Mouse (Mus musculus): Measurements from ENCODE around the gene Cant1. TPM values are rescaled to one million over a fixed set of nuclear protein-coding genes. Genes with fewer than 3 reads are reported as not detected.

The Cant1 gene
- polyA plus RNA-seq, 1 experiment from 2014 or later = 30.9 TPM

- Histone ChIP-seq H3K4me1 (peaks cover 4% of the 10 kb centered on the region; the same call in 1 of the 2 replicates), H3K9me3 (no peaks in the 10 kb centered on the region), H3K27ac (replicated peaks) (no peak overlapping the region), H3K4me3 (no peak overlapping the region), H3K9ac (replicated peaks) (no peak overlapping the region), H3K27me3 (0 out of 2 replicates have a peak, but pooled peaks cover 7% of the 10 kb centered on the region), H3K4me2 (replicated peaks) (no peak overlapping the region), H3K36me3 (no peaks in the 10 kb centered on the region)
- ATAC-seq (ENCODE audit: low FRiP score, low read depth) = no peak
- 90% methylated on average over 5 of the region's 5 CpGs for WGBS
Observed at GRCm38 (mm10) chr11:118375881-118376280, 43.0 kb downstream of the Cant1 start.

GRCm38 (mm10) chr11:118375461-118375860, 43.4 kb downstream of the Cant1 start:
- no peak overlapping the region for H3K9ac ChIP-seq (replicated peaks)
- 0 out of 2 replicates have a peak, but pooled peaks cover 7% of the 10 kb centered on the region for H3K27me3 ChIP-seq
- no peak overlapping the region for H3K27ac ChIP-seq (replicated peaks)
- H3K36me3 ChIP-seq = no peaks in the 10 kb centered on the region
- ATAC-seq (ENCODE audit: low FRiP score, low read depth) = no peak
- WGBS = 89% methylated on average over 8 of the region's 8 CpGs
- no peaks in the 10 kb centered on the region for H3K9me3 ChIP-seq
- no peak overlapping the region for H3K4me3 ChIP-seq
- H3K4me1 ChIP-seq = peaks cover 4% of the 10 kb centered on the region; the same call in 1 of the 2 replicates
- H3K4me2 ChIP-seq (replicated peaks) = no peak overlapping the region

- Histone ChIP-seq H3K27ac (replicated peaks) (no peak overlapping the region), H3K4me3 (no peak overlapping the region), H3K27me3 (peaks cover 11% of the 10 kb centered on the region; the same call in 1 of the 2 replicates), H3K9me3 (no peaks in the 10 kb centered on the region), H3K4me2 (replicated peaks) (no peak overlapping the region), H3K36me3 (no peaks in the 10 kb centered on the region), H3K4me1 (peaks cover 4% of the 10 kb centered on the region; the same call in 1 of the 2 replicates), H3K9ac (replicated peaks) (no peak overlapping the region)
- ATAC-seq (ENCODE audit: low FRiP score, low read depth) = no peak
Observed at GRCm38 (mm10) chr11:118375006-118375405, 43.9 kb downstream of the Cant1 start.

GRCm38 (mm10) chr11:118374506-118374905, 44.4 kb downstream of the Cant1 start:
- Histone ChIP-seq H3K27me3 (peaks cover 13% of the 10 kb centered on the region; the same call in 1 of the 2 replicates), H3K4me1 (peaks cover 4% of the 10 kb centered on the region; the same call in 1 of the 2 replicates), H3K36me3 (no peaks in the 10 kb centered on the region), H3K9me3 (no peaks in the 10 kb centered on the region), H3K9ac (replicated peaks) (no peak overlapping the region), H3K4me2 (replicated peaks) (no peak overlapping the region), H3K4me3 (no peak overlapping the region), H3K27ac (replicated peaks) (no peak overlapping the region)
- no peak for ATAC-seq (ENCODE audit: low FRiP score, low read depth)
- WGBS = 72% methylated on average over 5 of the region's 5 CpGs

- no peak overlapping the region for H3K9ac ChIP-seq (replicated peaks)
- H3K4me3 ChIP-seq = no peak overlapping the region
- no peak for ATAC-seq (ENCODE audit: low FRiP score, low read depth)
- no peak overlapping the region for H3K27ac ChIP-seq (replicated peaks)
- H3K4me1 ChIP-seq = peaks cover 4% of the 10 kb centered on the region; the same call in 1 of the 2 replicates
- H3K4me2 ChIP-seq (replicated peaks) = no peak overlapping the region
- H3K36me3 ChIP-seq = no peaks in the 10 kb centered on the region
- WGBS = 51% methylated on average over 7 of the region's 7 CpGs
- no peaks in the 10 kb centered on the region for H3K9me3 ChIP-seq
- peaks cover 13% of the 10 kb centered on the region; the same call in 1 of the 2 replicates for H3K27me3 ChIP-seq
Observed at GRCm38 (mm10) chr11:118372641-118373040, 46.2 kb downstream of the Cant1 start.

- peaks cover 4% of the 10 kb centered on the region; the same call in 1 of the 2 replicates for H3K4me1 ChIP-seq
- no peaks in the 10 kb centered on the region for H3K36me3 ChIP-seq
- no peak overlapping the region for H3K4me2 ChIP-seq (replicated peaks)
- H3K27me3 ChIP-seq = peaks cover 13% of the 10 kb centered on the region; the same call in 1 of the 2 replicates
- H3K27ac ChIP-seq (replicated peaks) = no peak overlapping the region
- 86% methylated on average over 7 of the region's 7 CpGs for WGBS
- H3K4me3 ChIP-seq = no peak overlapping the region
- ATAC-seq (ENCODE audit: low FRiP score, low read depth) = no peak
- H3K9ac ChIP-seq (replicated peaks) = no peak overlapping the region
- H3K9me3 ChIP-seq = no peaks in the 10 kb centered on the region
Observed at GRCm38 (mm10) chr11:118371876-118372275, 47.0 kb downstream of the Cant1 start.

- H3K4me2 ChIP-seq (replicated peaks) = no peak overlapping the region
- no peaks in the 10 kb centered on the region for H3K9me3 ChIP-seq
- WGBS = 80% methylated on average over 8 of the region's 8 CpGs
- no peak for ATAC-seq (ENCODE audit: low FRiP score, low read depth)
- no peaks in the 10 kb centered on the region for H3K36me3 ChIP-seq
- no peak overlapping the region for H3K27ac ChIP-seq (replicated peaks)
- no peak overlapping the region for H3K9ac ChIP-seq (replicated peaks)
- H3K27me3 ChIP-seq = peaks cover 13% of the 10 kb centered on the region; the same call in 1 of the 2 replicates
- H3K4me3 ChIP-seq = no peak overlapping the region
- H3K4me1 ChIP-seq = no peaks in the 10 kb centered on the region
Observed at GRCm38 (mm10) chr11:118369657-118370056, 49.2 kb downstream of the Cant1 start.

- H3K27me3 ChIP-seq = peaks cover 13% of the 10 kb centered on the region; the same call in 1 of the 2 replicates
- no peak overlapping the region for H3K4me2 ChIP-seq (replicated peaks)
- no peaks in the 10 kb centered on the region for H3K4me1 ChIP-seq
- H3K9ac ChIP-seq (replicated peaks) = no peak overlapping the region
- no peak for ATAC-seq (ENCODE audit: low FRiP score, low read depth)
- no peaks in the 10 kb centered on the region for H3K9me3 ChIP-seq
- H3K36me3 ChIP-seq = no peaks in the 10 kb centered on the region
- 88% methylated on average over 5 of the region's 5 CpGs for WGBS
- H3K27ac ChIP-seq (replicated peaks) = no peak overlapping the region
- no peak overlapping the region for H3K4me3 ChIP-seq
Observed at GRCm38 (mm10) chr11:118369251-118369650, 49.6 kb downstream of the Cant1 start.

GRCm38 (mm10) chr11:118368330-118368729, 50.6 kb downstream of the Cant1 start:
- Histone ChIP-seq H3K9ac (replicated peaks) (no peak overlapping the region), H3K4me2 (replicated peaks) (no peak overlapping the region), H3K36me3 (no peaks in the 10 kb centered on the region), H3K27ac (replicated peaks) (no peak overlapping the region), H3K4me3 (no peak overlapping the region), H3K27me3 (peaks cover 13% of the 10 kb centered on the region; the same call in 1 of the 2 replicates), H3K9me3 (no peaks in the 10 kb centered on the region), H3K4me1 (peaks cover 1% of the 10 kb centered on the region; the same call in 1 of the 2 replicates)
- WGBS = 57% methylated on average over 3 of the region's 3 CpGs
- no peak for ATAC-seq (ENCODE audit: low FRiP score, low read depth)

GRCm38 (mm10) chr11:118366559-118366958, 52.3 kb downstream of the Cant1 start:
- no peak overlapping the region for H3K27ac ChIP-seq (replicated peaks)
- H3K9me3 ChIP-seq = no peaks in the 10 kb centered on the region
- peaks cover 7% of the 10 kb centered on the region; the same call in 1 of the 2 replicates for H3K4me1 ChIP-seq
- no peak overlapping the region for H3K4me2 ChIP-seq (replicated peaks)
- H3K27me3 ChIP-seq = peaks cover 11% of the 10 kb centered on the region; the same call in 1 of the 2 replicates
- no peak for ATAC-seq (ENCODE audit: low FRiP score, low read depth)
- H3K4me3 ChIP-seq = no peak overlapping the region
- no peak overlapping the region for H3K9ac ChIP-seq (replicated peaks)
- H3K36me3 ChIP-seq = no peaks in the 10 kb centered on the region
- WGBS = 72% methylated on average over 8 of the region's 8 CpGs

- no peak for ATAC-seq (ENCODE audit: low FRiP score, low read depth)
- H3K9me3 ChIP-seq = no peaks in the 10 kb centered on the region
- no peak overlapping the region for H3K9ac ChIP-seq (replicated peaks)
- 86% methylated on average over 3 of the region's 3 CpGs for WGBS
- peaks cover 7% of the 10 kb centered on the region; the same call in 1 of the 2 replicates for H3K4me1 ChIP-seq
- H3K4me2 ChIP-seq (replicated peaks) = no peak overlapping the region
- H3K27ac ChIP-seq (replicated peaks) = no peak overlapping the region
- no peak overlapping the region for H3K4me3 ChIP-seq
- H3K36me3 ChIP-seq = no peaks in the 10 kb centered on the region
- H3K27me3 ChIP-seq = peaks cover 7% of the 10 kb centered on the region; the same call in 1 of the 2 replicates
Observed at GRCm38 (mm10) chr11:118366108-118366507, 52.8 kb downstream of the Cant1 start.

- no peak overlapping the region for H3K4me2 ChIP-seq (replicated peaks)
- H3K9me3 ChIP-seq = no peaks in the 10 kb centered on the region
- no peaks in the 10 kb centered on the region for H3K36me3 ChIP-seq
- peaks cover 4% of the 10 kb centered on the region; the same call in 1 of the 2 replicates for H3K27me3 ChIP-seq
- ATAC-seq (ENCODE audit: low FRiP score, low read depth) = no peak
- no peak overlapping the region for H3K4me3 ChIP-seq
- WGBS = 80% methylated on average over 7 of the region's 7 CpGs
- peaks cover 7% of the 10 kb centered on the region; the same call in 1 of the 2 replicates for H3K4me1 ChIP-seq
- H3K9ac ChIP-seq (replicated peaks) = no peak overlapping the region
- H3K27ac ChIP-seq (replicated peaks) = no peak overlapping the region
Observed at GRCm38 (mm10) chr11:118365171-118365570, 53.7 kb downstream of the Cant1 start.

All from midbrain, embryonic 12.5 days (tissue).